Mouse (Mus musculus): ENCODE results near the gene Slc26a8.

GRCm38 (mm10) chr17:28694078-28694477, 4.0 kb upstream of the Slc26a8 start:
- TF ChIP-seq USF2 (IDR thresholded peaks at IDR 0.05; ENCODE audit: borderline replicate concordance in 1 of 2, insufficient read depth in 1 of 2, low read depth in 1 of 2, low read length in 2 of 2) (no peak), MAX (IDR thresholded peaks at IDR 0.05; ENCODE audit: low read length) (no peak), POLR2A (IDR thresholded peaks at IDR 0.05; ENCODE audit: control insufficient read depth in 1 of 2, insufficient read depth in 1 of 2, low read depth in 1 of 2, low read length in 2 of 2, poor library complexity in 1 of 2) (no peak), CTCF (IDR thresholded peaks at IDR 0.05 in 2 of 3, conservative IDR thresholded peaks at IDR 0.05 in 1 of 3; ENCODE audit: control insufficient read depth in 1 of 3, insufficient read depth in 1 of 3, low read depth in 2 of 3, low read length in 3 of 3, poor library complexity in 1 of 3, severe bottlenecking in 1 of 3) (no peak), RAD21 (IDR thresholded peaks at IDR 0.05; ENCODE audit: low read depth, low read length) (no peak), MAFK (IDR thresholded peaks at IDR 0.05; ENCODE audit: borderline replicate concordance, low read depth, low read length) (no peak), MYC (IDR thresholded peaks at IDR 0.05; ENCODE audit: low read depth, low read length) (no peak), USF1 (IDR thresholded peaks at IDR 0.05; ENCODE audit: low read depth, low read length) (no peak), CHD2 (IDR thresholded peaks at IDR 0.05; ENCODE audit: low read length) (no peak), POLR2AphosphoS2 (IDR thresholded peaks at IDR 0.05; ENCODE audit: low read length) (no peak), TCF12 (IDR thresholded peaks at IDR 0.05; ENCODE audit: low read depth, low read length) (no peak), ELF1 (IDR thresholded peaks at IDR 0.05; ENCODE audit: low read depth, low read length) (no peak), SIN3A (IDR thresholded peaks at IDR 0.05; ENCODE audit: low read length) (no peak)

Measured in MEL (cell line).